Mouse (Mus musculus) MEL (cell line): ENCODE measurements around the gene Mcf2l. TPM values are rescaled to one million over a fixed set of nuclear protein-coding genes. Genes with fewer than 3 reads are reported as not detected.
A peak's percentile ranks its signal among the peaks of the same experiment; 100 is the strongest.

Source experiments
- DNase-seq: peaks from one replicate; pipeline ENCODE4 v3.0.0; 2011; ENCODE audit warnings: low read depth, low spot score
- H3K27ac ChIP-seq: 2 replicates; pipeline ENCODE4 v1.5.1; 2012; ENCODE audit warnings: low read depth, mild to moderate bottlenecking, control low read depth, low read length, moderate library complexity; ENCODE audit not compliant: control insufficient read depth
- H3K27me3 ChIP-seq, 2 experiments: fragments of 150-350 bp in 1 of 2; sonication (generic) in 1 of 2; 2 replicates each; pipeline ENCODE4 v1.6.1; 2012; ENCODE audit warnings: low read length in 2 of 2, mild to moderate bottlenecking in 2 of 2, improper control_type of control experiment in 1 of 2, moderate library complexity in 1 of 2; ENCODE audit not compliant: insufficient read depth in 2 of 2, control insufficient read depth in 1 of 2
- H3K36me3 ChIP-seq, 2 experiments: 2 replicates each; pipeline ENCODE4 v1.6.1; 2012 to 2014; ENCODE audit warnings: low read length in 2 of 2, improper control_type of control experiment in 1 of 2, inconsistent platforms in 1 of 2, mild to moderate bottlenecking in 1 of 2; ENCODE audit not compliant: insufficient read depth in 2 of 2, control insufficient read depth in 1 of 2
- H3K4me1 ChIP-seq, 2 experiments: fragments of 150-350 bp in 1 of 2; sonication (generic) in 1 of 2; 2 replicates each; pipeline ENCODE4 v1.6.1; 2012; ENCODE audit warnings: low read length in 2 of 2, improper control_type of control experiment in 1 of 2, mild to moderate bottlenecking in 1 of 2; ENCODE audit not compliant: insufficient read depth in 2 of 2, control insufficient read depth in 1 of 2
- H3K4me3 ChIP-seq, 2 experiments: fragments of 150-350 bp in 1 of 2; sonication (generic) in 1 of 2; 2 replicates each; pipeline ENCODE4 v1.5.1; 2012; ENCODE audit warnings: low read depth in 2 of 2, low read length in 2 of 2, mild to moderate bottlenecking in 2 of 2, moderate library complexity in 2 of 2, control low read depth in 1 of 2, improper control_type of control experiment in 1 of 2; ENCODE audit not compliant: control insufficient read depth in 1 of 2, insufficient read depth in 1 of 2
- H3K79me2 ChIP-seq: 2 replicates; pipeline ENCODE4 v1.6.1; 2012; ENCODE audit warnings: mild to moderate bottlenecking, low read length, moderate library complexity; ENCODE audit not compliant: control insufficient read depth, poor library complexity, insufficient read depth
- H3K9ac ChIP-seq: 2 replicates; pipeline ENCODE4 v1.6.1; 2012; ENCODE audit warnings: low read depth, mild to moderate bottlenecking, control low read depth, low read length, moderate library complexity; ENCODE audit not compliant: control insufficient read depth, poor library complexity, severe bottlenecking
- H3K9me3 ChIP-seq: fragments of 150-350 bp; sonication (generic); replicated peaks from 2 replicates; pipeline ENCODE4 v1.6.1; 2012; ENCODE audit warnings: mild to moderate bottlenecking, low read length, improper control_type of control experiment, moderate library complexity; ENCODE audit not compliant: insufficient read depth
- E2F4 ChIP-seq: IDR thresholded peaks from 2 replicates; pipeline ENCODE4 v1.6.1; 2011; ENCODE audit warnings: low read depth, low read length, improper control_type of control experiment, borderline replicate concordance
- ETS1 ChIP-seq: IDR thresholded peaks from 2 replicates; pipeline ENCODE4 v1.6.1; 2012; ENCODE audit warnings: low read depth, mild to moderate bottlenecking, inconsistent platforms, low read length, improper control_type of control experiment, moderate library complexity
- HCFC1 ChIP-seq: IDR thresholded peaks from 2 replicates; pipeline ENCODE4 v1.6.1; 2012; ENCODE audit warnings: low read depth, mild to moderate bottlenecking, inconsistent platforms, low read length, improper control_type of control experiment, moderate library complexity
- MAZ ChIP-seq: IDR thresholded peaks from 2 replicates; pipeline ENCODE4 v1.6.1; 2012; ENCODE audit warnings: low read depth, mild to moderate bottlenecking, inconsistent platforms, low read length, improper control_type of control experiment
- MEF2A ChIP-seq: IDR thresholded peaks from 2 replicates; pipeline ENCODE4 v1.6.1; 2014; ENCODE audit warnings: low read depth, mild to moderate bottlenecking, inconsistent platforms, low read length, improper control_type of control experiment; ENCODE audit not compliant: poor library complexity, insufficient replicate concordance, severe bottlenecking; ENCODE audit errors: extremely low read depth
- MXI1 ChIP-seq: IDR thresholded peaks from 2 replicates; pipeline ENCODE4 v1.6.1; 2011; ENCODE audit warnings: mild to moderate bottlenecking, low read depth, low read length, improper control_type of control experiment
- MYB ChIP-seq: IDR thresholded peaks from 2 replicates; pipeline ENCODE4 v1.6.1; 2011; ENCODE audit warnings: mild to moderate bottlenecking, low read depth, low read length, improper control_type of control experiment
- MYC ChIP-seq: IDR thresholded peaks from 2 replicates; pipeline ENCODE4 v1.6.1; 2011; ENCODE audit warnings: low read depth, mild to moderate bottlenecking, low read length, improper control_type of control experiment, moderate library complexity
- NELFE ChIP-seq: IDR thresholded peaks from 2 replicates; pipeline ENCODE4 v1.6.1; 2011; ENCODE audit warnings: low read depth, low read length, improper control_type of control experiment
- POLR2AphosphoS2 ChIP-seq: IDR thresholded peaks from 2 replicates; pipeline ENCODE4 v1.6.1; 2011; ENCODE audit warnings: low read length, improper control_type of control experiment
- RCOR1 ChIP-seq: IDR thresholded peaks from 2 replicates; pipeline ENCODE4 v1.6.1; 2012; ENCODE audit warnings: low read depth, mild to moderate bottlenecking, inconsistent platforms, low read length, improper control_type of control experiment
- SMC3 ChIP-seq: IDR thresholded peaks from 2 replicates; pipeline ENCODE4 v1.6.1; 2011; ENCODE audit warnings: low read depth, low read length, improper control_type of control experiment
- USF1 ChIP-seq: IDR thresholded peaks from 2 replicates; pipeline ENCODE4 v1.6.1; 2014; ENCODE audit warnings: low read depth, mild to moderate bottlenecking, inconsistent platforms, low read length, improper control_type of control experiment, moderate library complexity
- ZMIZ1 ChIP-seq: IDR thresholded peaks from 2 replicates; pipeline ENCODE4 v1.6.1; 2012; ENCODE audit warnings: low read depth, mild to moderate bottlenecking, inconsistent platforms, low read length, improper control_type of control experiment, moderate library complexity
- ZNF384 ChIP-seq: IDR thresholded peaks from 2 replicates; pipeline ENCODE4 v1.6.1; 2012; ENCODE audit warnings: low read depth, mild to moderate bottlenecking, inconsistent platforms, low read length, improper control_type of control experiment
- polyA plus RNA-seq, 2 experiments: library from polyadenylated mRNA; stranded (reverse) in 1 of 2; unstranded in 1 of 2; fragments of >175 nt in 1 of 2; fragments of >200 nt in 1 of 2; gene quantifications; 2 replicates each; pipeline versions ENCODE4 v1.2.1 to v1.2.4; 2012; ENCODE audit warnings: low replicate concordance in 2 of 2, low read depth in 1 of 2; ENCODE audit not compliant: insufficient read length in 2 of 2, insufficient read depth in 1 of 2, missing spikeins in 1 of 2
- total RNA-seq: library from RNA; depleted of rRNA; stranded (reverse); fragments of 300-350 nt; gene quantifications from 2 replicates; pipeline ENCODE4 v1.2.3, GENCODE M21; 2012

The Mcf2l gene
- total and polyA plus RNA-seq, 3 experiments = 1.2 to 3.6 TPM; not detected in 1

- no peaks in the 10 kb centered on the region for H3K9me3 ChIP-seq
- no peak overlapping the region for H3K4me3 ChIP-seq
- no peak overlapping the region for H3K27ac ChIP-seq
- no peaks in the 10 kb centered on the region for H3K4me1 ChIP-seq
- TF ChIP-seq ETS1 = no peak
- no peak for TF ChIP-seq MYB
- no peak for TF ChIP-seq MEF2A
- no peak for TF ChIP-seq POLR2AphosphoS2
- TF ChIP-seq MYC = no peak
- no peak for TF ChIP-seq ZNF384
- no peak for DNase-seq
- H3K9ac ChIP-seq = no peak overlapping the region
- no peaks in the 10 kb centered on the region for H3K79me2 ChIP-seq
- H3K36me3 ChIP-seq = no peaks in the 10 kb centered on the region
- no peaks in the 10 kb centered on the region for H3K27me3 ChIP-seq
These were observed 55.3 kb downstream of the Mcf2l start for GRCm38 (mm10) chr8:12928931-12929330.

- H3K4me3 ChIP-seq = no peak overlapping the region
- no peaks in the 10 kb centered on the region for H3K27me3 ChIP-seq
- TF ChIP-seq MAZ (no peak), USF1 (no peak), MYB (no peak)
- H3K27ac ChIP-seq = no peak overlapping the region
- no peak overlapping the region for H3K9ac ChIP-seq
- peak; percentile 6 for DNase-seq
- no peaks in the 10 kb centered on the region for H3K4me1 ChIP-seq
- H3K9me3 ChIP-seq = no peaks in the 10 kb centered on the region
- H3K36me3 ChIP-seq = no peaks in the 10 kb centered on the region
- H3K79me2 ChIP-seq = no peaks in the 10 kb centered on the region
These were observed 56.7 kb downstream of the Mcf2l start for GRCm38 (mm10) chr8:12930290-12930689.

- H3K4me3 ChIP-seq = no peak overlapping the region
- no peaks in the 10 kb centered on the region for H3K27me3 ChIP-seq
- H3K9ac ChIP-seq = no peak overlapping the region
- no peak overlapping the region for H3K27ac ChIP-seq
- no peak for DNase-seq
- no peaks in the 10 kb centered on the region for H3K4me1 ChIP-seq
- H3K79me2 ChIP-seq = no peaks in the 10 kb centered on the region
- H3K36me3 ChIP-seq = no peaks in the 10 kb centered on the region
- H3K9me3 ChIP-seq = no peaks in the 10 kb centered on the region
- TF ChIP-seq MYC (no peak), MXI1 (no peak), HCFC1 (no peak), ETS1 (no peak), RCOR1 (no peak), ZMIZ1 (no peak), NELFE (no peak), SMC3 (no peak), E2F4 (no peak)
These were observed 57.8 kb downstream of the Mcf2l start for GRCm38 (mm10) chr8:12931426-12931825.
